Mouse (Mus musculus): ENCODE results near the gene Ddx54.

Ddx54 gene

GRCm38 (mm10) chr5:120612442-120612821 is at the start of gene Ddx54, which contains the start of gene Rita1:
Ddx54 (plus strand) TSS chr5:120612739.
Rita1 (minus strand) TSS chr5:120612589.
- peak; percentile 97 for DNase-seq (ENCODE audit: low spot score)

- peak; percentile 83 for DNase-seq (ENCODE audit: low spot score)
These were observed 49.3 kb upstream of the Ddx54 start for GRCm38 (mm10) chr5:120562956-120563913.

- no peak for DNase-seq (ENCODE audit: low spot score)
These were observed 48.6 kb upstream of the Ddx54 start for GRCm38 (mm10) chr5:120563914-120564311.

GRCm38 (mm10) chr5:120565171-120565905 is 47.2 kb upstream of the Ddx54 start:
- peak; percentile 63 for DNase-seq (ENCODE audit: low spot score)

GRCm38 (mm10) chr5:120566101-120566500 is 46.4 kb upstream of the Ddx54 start:
- no peak for DNase-seq (ENCODE audit: low spot score)

- DNase-seq (ENCODE audit: low spot score): no peak
These were observed 45.8 kb upstream of the Ddx54 start for GRCm38 (mm10) chr5:120566681-120567252.

- no peak for DNase-seq (ENCODE audit: low spot score)
These were observed 45.3 kb upstream of the Ddx54 start for GRCm38 (mm10) chr5:120567253-120567701.

GRCm38 (mm10) chr5:120567761-120568211 is 44.8 kb upstream of the Ddx54 start:
- DNase-seq (ENCODE audit: low spot score): no peak

- no peak for DNase-seq (ENCODE audit: low spot score)
These were observed 44.2 kb upstream of the Ddx54 start for GRCm38 (mm10) chr5:120568336-120568768.

GRCm38 (mm10) chr5:120568964-120569363 is 43.6 kb upstream of the Ddx54 start:
- DNase-seq (ENCODE audit: low spot score): no peak

GRCm38 (mm10) chr5:120569791-120570190 is 42.7 kb upstream of the Ddx54 start:
- DNase-seq (ENCODE audit: low spot score): no peak

GRCm38 (mm10) chr5:120570289-120570897 is 42.1 kb upstream of the Ddx54 start:
- no peak for DNase-seq (ENCODE audit: low spot score)

GRCm38 (mm10) chr5:120571056-120571740 is 41.3 kb upstream of the Ddx54 start:
- no peak for DNase-seq (ENCODE audit: low spot score)

GRCm38 (mm10) chr5:120574469-120575063 is 38.0 kb upstream of the Ddx54 start:
- no peak for DNase-seq (ENCODE audit: low spot score)

GRCm38 (mm10) chr5:120576781-120577301 is 35.7 kb upstream of the Ddx54 start:
- DNase-seq (ENCODE audit: low spot score): no peak

GRCm38 (mm10) chr5:120577935-120578441 is 34.6 kb upstream of the Ddx54 start:
- DNase-seq (ENCODE audit: low spot score): no peak

- peak; percentile 58 for DNase-seq (ENCODE audit: low spot score)
These were observed 33.9 kb upstream of the Ddx54 start for GRCm38 (mm10) chr5:120578504-120579081.

GRCm38 (mm10) chr5:120579211-120579897 is 33.2 kb upstream of the Ddx54 start:
- DNase-seq (ENCODE audit: low spot score): no peak

GRCm38 (mm10) chr5:120579898-120580626 is 32.5 kb upstream of the Ddx54 start:
- DNase-seq (ENCODE audit: low spot score): no peak

All from yolk sac, embryonic 10.5 days (tissue).